Mouse (Mus musculus) gastrocnemius, postnatal 14 days (tissue): ENCODE data around the gene Mecom. TPM values are rescaled to one million over a fixed set of nuclear protein-coding genes. Genes with fewer than 3 reads are reported as not detected.

Source experiments
- DNase-seq: peaks from one replicate; pipeline ENCODE4 v3.0.0; 2021; ENCODE audit warnings: mixed read lengths
- intact Hi-C: fragments of 180-260 bp; cut with DNase I; formaldehyde crosslinking; loops from one replicate; pipeline ENCODE4 v1.15.1; 2025; ENCODE audit warnings: low total_unique reads
- total RNA-seq, 2 experiments: library from RNA; stranded (reverse); gene quantifications; 2 replicates each; pipeline ENCODE4 v1.2.3; 2021

Gene Mecom
- total RNA-seq, 2 experiments from 2014 or later, result 9.8 to 12.2 TPM

- intact Hi-C loops, result loop anchor here (10.0 kb wide), 1 partner anchor 501 kb away; no protein-coding TSS in a partner anchor
- no peak for DNase-seq
These were observed 32.0 kb downstream of the Mecom start for GRCm38 (mm10) chr3:30515795-30516170.

- intact Hi-C loops, result loop anchor here (10.0 kb wide), 1 partner anchor 500 kb away; no protein-coding TSS in a partner anchor
These were observed 32.7 kb downstream of the Mecom start for GRCm38 (mm10) chr3:30514901-30515794.

GRCm38 (mm10) chr3:30514051-30514754 lies 33.6 kb downstream of the Mecom start:
- DNase-seq, result no peak

More at GRCm38 (mm10) chr3:30514901-30515794, 32.7 kb downstream of the Mecom start:
- DNase-seq, result peak; percentile 68

GRCm38 (mm10) chr3:30513314-30513997 lies 34.4 kb downstream of the Mecom start:
- intact Hi-C loops, result loop anchor here (10.0 kb wide), 1 partner anchor 499 kb away; no protein-coding TSS in a partner anchor
- DNase-seq, result no peak

More at GRCm38 (mm10) chr3:30514051-30514754, 33.6 kb downstream of the Mecom start:
- intact Hi-C loops, result loop anchor here (10.0 kb wide), 1 partner anchor 499 kb away; no protein-coding TSS in a partner anchor

- no peak for DNase-seq
- intact Hi-C loops, result loop anchor here (10.0 kb wide), 1 partner anchor 498 kb away; no protein-coding TSS in a partner anchor
These were observed 35.3 kb downstream of the Mecom start for GRCm38 (mm10) chr3:30512459-30513030.

- DNase-seq, result no peak
- intact Hi-C loops, result loop anchor here (10.0 kb wide), 1 partner anchor 497 kb away; no protein-coding TSS in a partner anchor
These were observed 36.0 kb downstream of the Mecom start for GRCm38 (mm10) chr3:30511796-30512195.

GRCm38 (mm10) chr3:30511062-30511640 lies 36.7 kb downstream of the Mecom start:
- intact Hi-C loops, result loop anchor here (10.0 kb wide), 1 partner anchor 496 kb away; no protein-coding TSS in a partner anchor
- DNase-seq, result no peak

GRCm38 (mm10) chr3:30510646-30511045 lies 37.2 kb downstream of the Mecom start:
- intact Hi-C loops, result loop anchor here (10.0 kb wide), 1 partner anchor 496 kb away; no protein-coding TSS in a partner anchor
- no peak for DNase-seq

GRCm38 (mm10) chr3:30510105-30510504 lies 37.7 kb downstream of the Mecom start:
- no peak for DNase-seq
- intact Hi-C loops, result loop anchor here (10.0 kb wide), 1 partner anchor 495 kb away; no protein-coding TSS in a partner anchor

- DNase-seq, result peak; percentile 24
- intact Hi-C loops, result no loop called here
These were observed 38.6 kb downstream of the Mecom start for GRCm38 (mm10) chr3:30508930-30509910.

GRCm38 (mm10) chr3:30508296-30508929 lies 39.4 kb downstream of the Mecom start:
- DNase-seq, result peak; percentile 75
- intact Hi-C loops, result no loop called here

GRCm38 (mm10) chr3:30507576-30508295 lies 40.1 kb downstream of the Mecom start:
- peak; percentile 26 for DNase-seq
- intact Hi-C loops, result no loop called here

- intact Hi-C loops, result no loop called here
- DNase-seq, result peak; percentile 42
These were observed 40.7 kb downstream of the Mecom start for GRCm38 (mm10) chr3:30507028-30507575.

GRCm38 (mm10) chr3:30506329-30507027 lies 41.3 kb downstream of the Mecom start:
- intact Hi-C loops, result no loop called here
- no peak for DNase-seq

- no peak for DNase-seq
- intact Hi-C loops, result no loop called here
These were observed 42.0 kb downstream of the Mecom start for GRCm38 (mm10) chr3:30505741-30506251.
